Mouse (Mus musculus) layer of hippocampus, adult 6 months (tissue): ENCODE measurements around the gene Gm10340. TPM values are rescaled to one million over a fixed set of nuclear protein-coding genes. Genes with fewer than 3 reads are reported as not detected.

ENCODE experiments used
- long read RNA-seq, 2 experiments: library from polyadenylated mRNA; unstranded; transcript quantifications; one replicate each; pipeline ENCODE4 v2.0.0; 2019 to 2020
- polyA plus RNA-seq: library from polyadenylated mRNA; unstranded; fragments of <200 nt; fragmentation: Nextera tagmentation; gene quantifications from 2 replicates; pipeline ENCODE4 v1.2.3, GENCODE M21; 2021

The Gm10340 gene
- not detected in 2 replicates for polyA plus RNA-seq
- long read RNA-seq, experiment 1, result 0 reads
- long read RNA-seq, experiment 2, result 0 reads

GRCm38 (mm10) chr14:3133697-3134096, at the start of gene Gm10340:
TSS of gene Gm10340 (plus strand) at chr14:3133997.

GRCm38 (mm10) chr14:3187955-3188354, 54.2 kb downstream of the Gm10340 start, which contains the start of gene Gm5795:
TSS of gene Gm5795 (plus strand) at chr14:3188255.

Other genes starting within 250 kb of the Gm10340 start
- gene Gm2888, start 104.0 kb upstream of the Gm10340 start, polyA plus RNA-seq, result not detected in 2 replicates
- gene Gm2897, start 84.7 kb upstream of the Gm10340 start, polyA plus RNA-seq, result 0.75 and 0.78 TPM in 2 replicates
- gene Gm5795, start 54.3 kb downstream of the Gm10340 start, polyA plus RNA-seq, result not detected in 2 replicates
- 6.6 and 7.5 TPM in 2 replicates for gene D830030K20Rik, start 74.5 kb downstream of the Gm10340 start, polyA plus RNA-seq
- gene Gm2956, start 198.6 kb downstream of the Gm10340 start, polyA plus RNA-seq, result 0.40 and 0.75 TPM in 2 replicates